Mouse (Mus musculus) E14TG2a.4 (cell line): Measurements from ENCODE around the gene Cldn1.

Source experiments
- CTCF ChIP-seq: conservative IDR thresholded peaks from 2 replicates; pipeline ENCODE4 v1.5.1; 2014; ENCODE audit warnings: low read length
- NANOG ChIP-seq: IDR thresholded peaks from 2 replicates; pipeline ENCODE4 v1.6.1; 2014; ENCODE audit warnings: borderline replicate concordance, low read length, mixed read lengths
- POU5F1 ChIP-seq: IDR thresholded peaks from 2 replicates; pipeline ENCODE4 v1.6.1; 2014; ENCODE audit warnings: low read length, borderline replicate concordance

GRCm38 (mm10) chr16:26384112-26384649 lies 12.5 kb upstream of the Cldn1 start:
- TF ChIP-seq CTCF (no peak), NANOG (no peak), POU5F1 (no peak)
